Mouse (Mus musculus): ENCODE results near the gene Cyb5d1. TPM values are rescaled to one million over a fixed set of nuclear protein-coding genes. Genes with fewer than 3 reads are reported as not detected.

The Cyb5d1 gene
- polyA plus RNA-seq, 1 experiment from 2014 or later: 27.1 TPM

DNA sequence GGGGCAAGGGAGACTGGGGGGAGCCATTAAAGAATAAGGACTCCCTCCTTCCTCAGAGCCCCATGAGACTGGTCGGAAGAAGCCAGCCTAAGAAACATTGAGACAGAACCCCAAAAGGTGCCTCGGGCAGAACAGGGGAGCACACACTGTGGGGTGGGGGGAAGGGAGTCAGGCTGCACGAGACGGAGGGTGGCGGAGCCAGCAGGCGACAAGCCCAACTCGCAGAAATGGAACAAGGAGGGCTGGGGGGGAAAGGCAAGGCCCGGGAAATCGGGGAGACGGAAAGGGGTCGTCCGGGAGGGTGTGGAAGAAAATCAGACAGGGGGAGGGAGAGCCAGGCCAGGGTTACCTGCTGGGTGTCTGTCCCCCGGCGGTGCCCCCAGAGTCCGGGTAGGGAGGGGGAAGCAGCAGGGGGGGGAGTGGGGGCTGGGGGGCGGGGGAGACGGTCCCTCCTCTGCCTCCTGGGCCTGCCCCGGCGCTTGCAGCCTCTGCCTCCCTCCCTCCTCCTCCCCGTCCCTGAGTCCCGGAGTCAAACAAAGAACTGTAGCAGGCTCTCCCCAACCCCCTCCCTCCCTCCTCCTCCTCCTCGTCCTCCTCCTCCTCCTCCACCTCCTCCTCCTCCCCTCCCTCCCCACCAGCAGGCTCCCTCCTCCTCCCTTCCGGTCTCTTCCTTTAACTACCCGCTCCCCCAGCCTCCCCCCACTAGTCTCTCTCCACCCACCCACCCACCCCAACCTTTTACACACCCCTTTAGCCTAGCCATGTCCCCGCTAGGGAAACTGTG, 20.4 kb upstream of the Cyb5d1 start:
- H3K27ac ChIP-seq (ENCODE audit: poor library complexity, severe bottlenecking): peak overlapping the region; percentile 97
- H3K9ac ChIP-seq: peak overlapping the region; percentile 89
- WGBS: 1% methylated on average over 17 of the region's 25 CpGs
- H3K36me3 ChIP-seq: peaks cover 12% of the 10 kb centered on the region
- peak; percentile 16; the same call in 1 of the 2 replicates for ATAC-seq (ENCODE audit: insufficient number of reproducible peaks, low FRiP score)
- peak overlapping the region; percentile 64 for H3K4me3 ChIP-seq
- H3K4me2 ChIP-seq: peak overlapping the region; percentile 88
- peaks cover 3% of the 10 kb centered on the region; the same call in 1 of the 2 replicates for H3K27me3 ChIP-seq (replicated peaks)
- H3K9me3 ChIP-seq (replicated peaks): no peaks in the 10 kb centered on the region
- peaks cover 73% of the 10 kb centered on the region for H3K4me1 ChIP-seq (replicated peaks)

GRCm38 (mm10) chr11:69415327-69415667, 19.9 kb upstream of the Cyb5d1 start:
- Histone ChIP-seq H3K4me2 (peak overlapping the region; percentile 88), H3K9me3 (replicated peaks) (no peaks in the 10 kb centered on the region), H3K4me1 (replicated peaks) (peaks cover 67% of the 10 kb centered on the region), H3K27me3 (replicated peaks) (no peaks in the 10 kb centered on the region), H3K9ac (peak overlapping the region; percentile 89), H3K36me3 (peaks cover 12% of the 10 kb centered on the region), H3K27ac (ENCODE audit: poor library complexity, severe bottlenecking) (peak overlapping the region; percentile 97), H3K4me3 (peak overlapping the region; percentile 64)
- WGBS: 0% methylated on average over 3 of the region's 3 CpGs
- ATAC-seq (ENCODE audit: insufficient number of reproducible peaks, low FRiP score): no peak

DNA sequence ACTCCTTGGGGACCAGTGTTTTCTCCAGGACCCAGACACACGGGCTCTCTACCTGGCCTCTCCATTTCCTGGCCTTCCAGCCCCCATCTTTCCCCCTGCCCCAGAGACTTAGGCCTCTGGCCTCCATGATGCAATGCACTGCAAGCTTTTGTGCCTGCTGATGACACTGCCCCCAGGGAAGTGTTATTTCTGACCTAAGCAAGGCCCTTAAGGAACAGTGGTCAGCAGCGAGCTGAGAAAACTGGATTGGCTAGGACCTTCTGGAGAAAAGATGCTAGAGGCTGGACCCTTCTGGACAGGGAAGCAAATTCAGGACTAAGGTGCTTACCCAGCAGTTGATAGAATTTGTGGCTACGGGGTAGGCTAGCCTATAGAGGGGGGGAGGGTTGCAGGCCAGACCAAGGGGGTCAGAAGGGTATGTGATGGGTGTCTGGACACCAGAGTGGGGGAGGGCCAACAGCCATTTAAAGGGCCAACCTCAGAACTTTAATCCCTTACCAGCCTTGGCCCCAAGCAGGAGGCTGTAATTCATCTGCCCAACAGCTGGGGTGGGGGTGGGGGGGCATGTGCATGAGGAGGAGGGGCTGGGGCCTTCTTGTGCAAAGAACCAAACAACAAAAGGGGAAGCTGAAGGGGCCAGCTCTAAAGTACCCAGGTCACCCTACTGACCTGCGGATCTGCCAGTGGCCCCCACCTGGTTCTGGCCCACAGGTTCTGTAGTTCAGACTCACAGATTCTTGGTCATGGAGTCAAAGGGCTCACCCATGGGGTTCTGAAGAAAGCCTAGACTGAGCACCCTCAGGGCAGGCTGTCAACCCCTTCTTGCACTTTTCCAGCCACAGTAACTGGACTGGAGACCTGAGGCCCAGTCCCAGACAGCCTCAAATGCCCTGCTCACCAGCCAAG, 19.2 kb upstream of the Cyb5d1 start:
- Histone ChIP-seq H3K27ac (ENCODE audit: poor library complexity, severe bottlenecking) (peak overlapping the region; percentile 97), H3K4me1 (replicated peaks) (peaks cover 61% of the 10 kb centered on the region), H3K4me3 (peak overlapping the region; percentile 64), H3K36me3 (peaks cover 12% of the 10 kb centered on the region), H3K27me3 (replicated peaks) (no peaks in the 10 kb centered on the region), H3K9me3 (replicated peaks) (no peaks in the 10 kb centered on the region), H3K9ac (peak overlapping the region; percentile 89), H3K4me2 (peak overlapping the region; percentile 88)
- WGBS: 19% methylated on average over 4 of the region's 4 CpGs
- ATAC-seq (ENCODE audit: insufficient number of reproducible peaks, low FRiP score): no peak

GRCm38 (mm10) chr11:69413221-69414181, 18.1 kb upstream of the Cyb5d1 start, which contains the start of gene Kdm6b:
Kdm6b (minus strand) TSS chr11:69413675.
- H3K4me2 ChIP-seq: peak within 1 kb of the TSS; percentile 88
- ATAC-seq (ENCODE audit: insufficient number of reproducible peaks, low FRiP score): no peak
- H3K9ac ChIP-seq: peak within 1 kb of the TSS; percentile 89
- H3K9me3 ChIP-seq (replicated peaks): no peaks in the 10 kb centered on the region
- H3K27me3 ChIP-seq (replicated peaks): no peaks in the 10 kb centered on the region
- peaks cover 12% of the 10 kb centered on the region for H3K36me3 ChIP-seq
- peak within 1 kb of the TSS; percentile 99 for H3K27ac ChIP-seq (ENCODE audit: poor library complexity, severe bottlenecking)
- H3K4me1 ChIP-seq (replicated peaks): peaks cover 56% of the 10 kb centered on the region
- H3K4me3 ChIP-seq: peak within 1 kb of the TSS; percentile 84
- 48% methylated on average over 12 of the region's 12 CpGs for WGBS

GRCm38 (mm10) chr11:69412548-69412947, 17.1 kb upstream of the Cyb5d1 start:
- peak overlapping the region; percentile 50 for H3K9ac ChIP-seq
- H3K36me3 ChIP-seq: peaks cover 18% of the 10 kb centered on the region
- ATAC-seq (ENCODE audit: insufficient number of reproducible peaks, low FRiP score): no peak
- H3K4me2 ChIP-seq: peak overlapping the region; percentile 88
- 51% methylated on average over 7 of the region's 7 CpGs for WGBS
- H3K9me3 ChIP-seq (replicated peaks): no peaks in the 10 kb centered on the region
- peaks cover 55% of the 10 kb centered on the region for H3K4me1 ChIP-seq (replicated peaks)
- H3K27ac ChIP-seq (ENCODE audit: poor library complexity, severe bottlenecking): peak overlapping the region; percentile 99; the same call in 1 of the 2 replicates
- no peaks in the 10 kb centered on the region for H3K27me3 ChIP-seq (replicated peaks)
- H3K4me3 ChIP-seq: peak overlapping the region; percentile 84

DNA sequence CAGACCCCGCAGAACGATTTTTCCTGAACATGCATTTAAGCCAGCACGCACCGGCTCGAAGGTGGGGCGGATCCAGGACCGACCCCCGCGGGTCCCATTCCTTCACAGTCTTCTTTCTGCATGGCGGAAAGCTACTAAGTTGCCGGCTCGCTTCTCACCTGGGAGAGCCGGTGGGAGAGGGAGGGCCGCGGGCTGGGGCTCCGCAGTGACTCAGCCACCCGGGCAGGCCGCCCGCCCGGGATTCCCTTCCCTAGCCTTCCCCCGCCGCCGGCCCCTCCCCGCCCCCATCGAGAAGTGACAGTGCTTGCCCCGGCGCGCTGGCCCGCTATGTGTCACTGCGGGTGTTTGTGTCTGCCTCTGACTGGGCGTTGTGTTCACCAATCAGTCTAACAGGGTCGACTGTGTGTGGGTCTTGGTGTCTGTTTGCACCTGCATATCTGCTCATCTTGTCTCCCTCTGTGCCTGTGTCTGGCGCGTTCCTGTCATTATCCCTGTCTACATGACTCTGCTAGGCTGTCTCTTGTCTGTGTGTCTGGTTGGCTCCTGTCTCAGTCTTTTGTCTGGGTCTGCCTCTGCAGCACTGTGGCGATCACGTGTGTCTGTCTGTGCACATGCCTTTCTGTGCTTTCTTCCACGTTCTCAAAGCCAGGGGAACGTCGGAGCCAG, 16.2 kb upstream of the Cyb5d1 start:
- peak; percentile 62 for ATAC-seq (ENCODE audit: insufficient number of reproducible peaks, low FRiP score)
- no peaks in the 10 kb centered on the region for H3K27me3 ChIP-seq (replicated peaks)
- H3K9me3 ChIP-seq (replicated peaks): no peaks in the 10 kb centered on the region
- H3K4me2 ChIP-seq: peak overlapping the region; percentile 88
- peaks cover 52% of the 10 kb centered on the region for H3K4me1 ChIP-seq (replicated peaks)
- peak overlapping the region; percentile 84 for H3K4me3 ChIP-seq
- peaks cover 27% of the 10 kb centered on the region for H3K36me3 ChIP-seq
- WGBS: under 1% methylated on average over 38 of the region's 39 CpGs
- H3K9ac ChIP-seq: peak overlapping the region; percentile 97
- H3K27ac ChIP-seq (ENCODE audit: poor library complexity, severe bottlenecking): peak overlapping the region; percentile 99

DNA sequence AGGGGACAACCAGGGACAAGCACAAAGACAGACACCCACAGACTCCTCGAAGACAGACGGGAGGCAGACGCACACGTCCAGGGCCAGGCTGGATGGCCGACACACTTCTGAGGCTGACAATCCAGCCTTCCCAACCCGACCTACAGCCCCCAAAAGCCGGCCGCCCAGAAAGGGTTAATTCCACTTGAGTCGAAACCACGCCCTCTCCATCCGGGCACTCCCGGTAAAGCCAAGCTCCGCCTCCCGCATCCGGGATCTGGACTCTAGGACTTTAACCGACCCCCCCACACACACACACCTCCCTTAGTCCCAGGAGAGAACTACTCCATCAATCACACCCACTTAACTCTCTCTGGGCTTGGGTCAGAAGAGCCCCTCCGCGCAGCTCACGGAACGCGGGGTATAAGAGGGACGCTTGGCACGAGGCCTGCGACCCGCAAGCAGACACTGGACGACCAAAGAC, 15.7 kb upstream of the Cyb5d1 start:
- Histone ChIP-seq H3K9me3 (replicated peaks) (no peaks in the 10 kb centered on the region), H3K4me1 (replicated peaks) (peaks cover 52% of the 10 kb centered on the region), H3K9ac (peak overlapping the region; percentile 97), H3K36me3 (peaks cover 33% of the 10 kb centered on the region), H3K27me3 (replicated peaks) (no peaks in the 10 kb centered on the region), H3K4me3 (peak overlapping the region; percentile 84), H3K27ac (ENCODE audit: poor library complexity, severe bottlenecking) (peak overlapping the region; percentile 99), H3K4me2 (peak overlapping the region; percentile 88)
- peak; percentile 72 for ATAC-seq (ENCODE audit: insufficient number of reproducible peaks, low FRiP score)
- 0% methylated on average over 26 of the region's 26 CpGs for WGBS

DNA sequence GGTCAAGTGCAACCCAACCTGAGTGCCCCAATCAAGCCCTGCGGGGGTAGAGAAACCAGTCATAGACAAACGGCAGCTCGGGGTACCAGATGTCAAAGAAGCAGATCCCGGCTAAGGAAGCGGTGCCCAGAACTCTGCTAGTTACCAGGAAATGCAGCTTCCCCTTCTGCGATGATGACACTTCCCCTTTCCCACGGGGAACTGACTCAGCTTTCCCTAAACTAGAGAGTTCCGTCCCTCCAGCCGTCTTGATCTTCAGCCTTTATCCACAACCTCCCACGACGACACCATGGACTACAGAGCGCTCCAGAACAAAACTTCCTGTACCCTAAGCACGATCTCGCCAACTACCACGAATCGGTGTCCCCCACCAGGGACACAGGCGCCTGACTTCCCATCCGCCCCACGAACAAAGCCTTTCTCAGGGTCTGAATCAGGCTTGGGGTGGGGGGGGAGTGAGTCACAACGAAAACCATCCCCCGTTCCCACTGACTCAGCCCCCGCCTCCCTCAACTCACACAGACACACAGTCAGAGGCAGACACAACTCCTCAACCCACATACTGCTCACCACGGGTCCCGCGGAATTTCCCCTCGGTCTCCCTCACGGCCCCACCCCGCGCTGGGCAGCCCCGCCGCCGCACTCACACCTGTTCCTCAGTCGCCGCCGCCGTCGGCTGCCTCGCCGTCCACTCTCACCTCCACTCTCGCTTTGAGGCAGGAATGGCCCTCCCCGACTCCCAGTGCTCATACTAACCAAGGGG, 15.1 kb upstream of the Cyb5d1 start:
- Histone ChIP-seq H3K9me3 (replicated peaks) (no peaks in the 10 kb centered on the region), H3K4me3 (peak overlapping the region; percentile 84), H3K9ac (peak overlapping the region; percentile 97), H3K27me3 (replicated peaks) (no peaks in the 10 kb centered on the region), H3K4me1 (replicated peaks) (peaks cover 52% of the 10 kb centered on the region), H3K4me2 (peak overlapping the region; percentile 88), H3K27ac (ENCODE audit: poor library complexity, severe bottlenecking) (peak overlapping the region; percentile 99), H3K36me3 (peaks cover 39% of the 10 kb centered on the region)
- no peak; the same call in 1 of the 2 replicates for ATAC-seq (ENCODE audit: insufficient number of reproducible peaks, low FRiP score)
- WGBS: under 1% methylated on average over 41 of the region's 41 CpGs

- peak overlapping the region; percentile 84 for H3K4me3 ChIP-seq
- peak overlapping the region; percentile 97 for H3K9ac ChIP-seq
- peaks cover 48% of the 10 kb centered on the region for H3K4me1 ChIP-seq (replicated peaks)
- no peaks in the 10 kb centered on the region for H3K27me3 ChIP-seq (replicated peaks)
- H3K9me3 ChIP-seq (replicated peaks): no peaks in the 10 kb centered on the region
- H3K36me3 ChIP-seq: peaks cover 44% of the 10 kb centered on the region
- ATAC-seq (ENCODE audit: insufficient number of reproducible peaks, low FRiP score): no peak
- H3K4me2 ChIP-seq: peak overlapping the region; percentile 88
- H3K27ac ChIP-seq (ENCODE audit: poor library complexity, severe bottlenecking): peak overlapping the region; percentile 99
- under 1% methylated on average over 18 of the region's 18 CpGs for WGBS
Observed at GRCm38 (mm10) chr11:69410045-69410309, 14.5 kb upstream of the Cyb5d1 start.

Data from heart, embryonic 12.5 days (tissue).